Mouse (Mus musculus) heart, embryonic 13.5 days (tissue): Measurements from ENCODE around the gene Mrps23. TPM values are rescaled to one million over a fixed set of nuclear protein-coding genes. Genes with fewer than 3 reads are reported as not detected.
A peak's percentile ranks its signal among the peaks of the same experiment; 100 is the strongest.

Experiments
- ATAC-seq: fragments of 200-750 bp; cut with Nextera tagmentation; 2 replicates; pipeline ENCODE4 v1.8.0; 2017; ENCODE audit warnings: moderate TSS enrichment; ENCODE audit not compliant: insufficient number of reproducible peaks, low FRiP score, low TSS enrichment; ENCODE audit errors: extremely low read depth
- H3K27ac ChIP-seq: fragments of 300-500 bp; sonication (generic); replicated peaks from 2 replicates; pipeline ENCODE4 v1.5.1; 2015; ENCODE audit warnings: moderate library complexity, mild to moderate bottlenecking, inconsistent platforms
- H3K27me3 ChIP-seq: fragments of 300-500 bp; sonication (generic); replicated peaks from 2 replicates; pipeline ENCODE4 v1.6.1; 2015; ENCODE audit warnings: mild to moderate bottlenecking, inconsistent platforms
- H3K36me3 ChIP-seq: fragments of 300-500 bp; sonication (generic); 2 replicates; pipeline ENCODE4 v1.6.1; 2015; ENCODE audit warnings: mild to moderate bottlenecking, inconsistent platforms
- H3K4me1 ChIP-seq: fragments of 300-500 bp; sonication (generic); 2 replicates; pipeline ENCODE4 v1.6.1; 2015; ENCODE audit warnings: inconsistent platforms
- H3K4me2 ChIP-seq: fragments of 300-500 bp; sonication (generic); 2 replicates; pipeline ENCODE4 v1.6.1; 2015; ENCODE audit warnings: inconsistent platforms, mild to moderate bottlenecking, moderate library complexity
- H3K4me3 ChIP-seq: fragments of 300-500 bp; sonication (generic); 2 replicates; pipeline ENCODE4 v1.5.1; 2015; ENCODE audit warnings: moderate library complexity, mild to moderate bottlenecking, inconsistent platforms
- H3K9ac ChIP-seq: fragments of 300-500 bp; sonication (generic); 2 replicates; pipeline ENCODE4 v1.6.1; 2015; ENCODE audit warnings: inconsistent platforms, mild to moderate bottlenecking, moderate library complexity
- H3K9me3 ChIP-seq: fragments of 300-500 bp; sonication (generic); 2 replicates; pipeline ENCODE4 v1.6.1; 2016; ENCODE audit warnings: inconsistent platforms
- WGBS: fragments of 180-500 bp; shearing (Covaris S2); methylation state at CpG from one replicate; pipeline ENCODE4 v1.1.7; 2015; ENCODE audit warnings: mixed read lengths; 5-methylcytosine and 5-hydroxymethylcytosine counted together
- polyA plus RNA-seq: library from polyadenylated mRNA; unstranded; fragments of >200 nt; fragmentation: Nextera tagmentation; extraction: Ambion mirVana; gene quantifications from 2 replicates; pipeline ENCODE4 v1.2.1, GENCODE M21; 2015

Gene Mrps23
- polyA plus RNA-seq, 1 experiment from 2014 or later, result 76.0 TPM

DNA sequence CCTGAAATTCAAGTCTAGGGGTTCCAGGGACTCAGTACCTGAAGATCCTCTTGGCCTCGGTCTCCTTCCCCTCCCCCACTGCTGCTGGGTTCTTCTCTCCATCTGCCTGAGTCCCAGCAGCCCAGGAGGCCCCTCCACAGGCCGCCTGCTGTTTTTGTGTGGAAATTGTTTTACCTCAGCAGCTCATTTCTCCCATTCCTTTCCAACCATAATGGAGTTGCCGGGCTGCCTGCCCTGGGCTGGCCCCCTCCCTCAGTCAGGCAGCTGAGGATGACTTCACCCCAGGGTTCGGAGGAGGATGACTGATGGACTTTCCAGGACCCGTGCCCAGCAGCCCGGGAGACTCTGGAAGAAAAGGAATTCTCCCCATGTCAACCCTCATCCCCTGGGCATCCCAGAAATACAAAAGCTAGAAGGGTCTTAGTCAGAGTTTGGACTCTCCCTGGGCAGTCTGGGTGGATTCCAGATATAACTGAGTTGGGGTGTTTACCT is 23.7 kb upstream of the Mrps23 start:
- 0 out of 2 replicates have a peak overlapping the region, but pooled peaks have one; percentile 0 for H3K4me3 ChIP-seq
- 0 out of 2 replicates have a peak, but pooled peaks have one; percentile 6 for ATAC-seq
- H3K4me1 ChIP-seq, result peaks cover 35% of the 10 kb centered on the region
- 16% methylated on average over 6 of the region's 6 CpGs for WGBS
- no peaks in the 10 kb centered on the region for H3K9me3 ChIP-seq
- H3K4me2 ChIP-seq, result peak overlapping the region; percentile 51
- H3K27me3 ChIP-seq, result no peaks in the 10 kb centered on the region
- H3K36me3 ChIP-seq, result peaks cover 45% of the 10 kb centered on the region
- peak overlapping the region; percentile 74 for H3K9ac ChIP-seq
- H3K27ac ChIP-seq, result peak overlapping the region; percentile 98

DNA sequence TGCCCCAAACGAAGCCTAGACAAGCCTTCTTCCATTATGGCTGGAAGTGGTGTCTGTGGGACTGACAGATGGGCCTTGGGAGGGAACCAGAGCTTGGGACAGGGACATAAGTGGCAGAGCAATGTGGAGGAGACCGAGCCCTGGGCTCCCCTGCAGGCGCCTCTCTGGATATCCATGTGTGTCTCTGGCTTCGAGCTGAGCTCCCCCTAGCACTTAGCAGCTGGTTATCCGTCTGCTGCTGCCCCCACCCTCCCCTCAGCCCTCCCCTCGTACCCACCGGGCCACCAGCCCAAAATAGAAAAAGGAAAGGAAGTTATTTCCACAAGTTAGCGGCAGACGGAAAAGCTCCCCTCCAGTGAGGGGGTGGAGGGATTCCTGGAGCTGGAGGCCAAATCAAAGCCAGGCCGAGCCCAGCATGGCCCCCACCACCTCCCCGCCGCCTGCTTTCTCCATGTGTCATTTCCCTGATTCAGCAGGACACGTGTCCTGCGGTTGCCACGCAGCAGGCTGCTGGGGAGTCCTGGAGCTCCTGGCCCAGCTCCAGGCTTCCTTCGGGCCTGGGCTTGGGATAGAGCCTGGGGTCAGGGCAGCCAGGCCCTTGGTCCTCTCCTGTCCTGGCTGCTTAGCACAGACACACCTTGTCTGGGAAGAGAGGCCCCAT is 23.1 kb upstream of the Mrps23 start:
- Histone ChIP-seq H3K36me3 (peaks cover 47% of the 10 kb centered on the region), H3K4me3 (peak overlapping the region; percentile 0; the same call in 1 of the 2 replicates), H3K4me1 (peaks cover 35% of the 10 kb centered on the region), H3K27ac (peak overlapping the region; percentile 98), H3K9me3 (no peaks in the 10 kb centered on the region), H3K4me2 (peak overlapping the region; percentile 51), H3K9ac (peak overlapping the region; percentile 74), H3K27me3 (no peaks in the 10 kb centered on the region)
- under 1% methylated on average over 16 of the region's 16 CpGs for WGBS
- peak; percentile 76 for ATAC-seq

DNA sequence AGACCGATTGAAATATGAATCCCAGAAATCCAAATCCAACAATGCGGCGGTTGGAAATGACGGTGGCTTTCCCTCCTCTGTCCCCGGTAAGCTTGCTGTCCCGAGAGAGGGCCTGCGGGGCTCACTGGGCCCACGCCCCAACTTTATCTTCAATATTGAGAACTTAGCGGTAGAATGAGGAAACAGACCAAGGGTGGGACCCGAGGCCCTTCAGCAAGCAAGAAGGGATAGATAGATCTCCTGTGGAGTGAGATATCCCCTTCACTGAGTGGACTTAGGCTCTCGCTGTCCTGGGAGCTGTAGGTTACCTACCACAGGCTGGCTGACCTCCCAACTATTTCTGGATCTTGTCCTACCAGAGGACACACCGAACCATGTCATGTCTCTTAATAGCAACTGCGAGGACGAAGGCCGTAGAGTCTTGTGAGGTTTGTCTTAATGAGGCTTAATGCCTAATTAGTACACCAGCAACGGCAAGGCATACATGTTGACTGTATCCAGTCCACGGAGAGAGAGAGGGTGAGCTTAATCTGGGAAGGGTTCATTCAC is 19.5 kb upstream of the Mrps23 start:
- Histone ChIP-seq H3K9me3 (no peaks in the 10 kb centered on the region), H3K4me3 (no peak overlapping the region), H3K27ac (no peak overlapping the region), H3K4me1 (peaks cover 50% of the 10 kb centered on the region), H3K36me3 (peaks cover 31% of the 10 kb centered on the region), H3K27me3 (peaks cover under 1% of the 10 kb centered on the region; the same call in 1 of the 2 replicates), H3K9ac (no peak overlapping the region), H3K4me2 (no peak overlapping the region)
- 82% methylated on average over 17 of the region's 17 CpGs for WGBS
- ATAC-seq, result no peak

DNA sequence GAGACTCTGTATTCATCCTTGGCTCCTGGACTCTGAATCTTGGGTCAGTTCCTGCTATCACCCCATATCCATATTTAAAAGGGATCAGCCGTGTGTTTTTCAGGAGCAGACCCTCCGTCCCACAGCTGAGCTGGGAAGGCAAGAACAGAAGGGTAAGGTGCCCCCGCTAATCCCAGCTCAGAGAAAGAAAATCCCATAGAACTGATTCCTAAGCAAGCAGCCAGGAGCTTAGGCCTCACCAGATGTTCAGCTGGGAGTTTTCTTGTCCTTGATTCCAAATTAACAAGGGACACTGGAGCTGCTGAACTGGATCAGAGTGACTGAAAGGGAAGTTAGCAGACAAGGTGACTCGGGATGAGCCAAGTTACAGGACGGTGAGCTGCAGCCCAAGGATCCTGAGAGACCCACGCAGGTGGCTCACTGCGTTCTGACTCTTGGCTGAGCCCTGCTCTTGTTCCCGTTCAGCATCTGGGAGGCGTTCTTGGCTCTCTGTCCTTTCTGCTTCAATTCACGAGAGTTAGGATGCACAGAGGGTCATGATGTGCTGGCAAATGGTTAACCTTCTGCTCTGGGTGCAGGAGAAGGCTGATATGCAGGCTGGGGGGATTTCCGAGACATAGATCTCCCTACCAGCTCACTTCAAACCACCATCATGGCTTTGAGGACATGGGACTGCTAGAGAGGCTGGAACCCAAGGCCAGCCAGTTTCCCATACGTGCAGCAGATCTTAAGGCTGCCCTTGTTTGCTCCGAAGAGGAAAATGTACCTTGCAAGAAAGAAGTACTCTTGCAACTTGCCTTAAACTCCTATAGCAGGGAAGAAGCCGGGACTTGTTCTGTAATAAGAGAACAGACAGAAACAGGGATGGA is 17.9 kb upstream of the Mrps23 start:
- Histone ChIP-seq H3K27ac (peak overlapping the region; percentile 73; the same call in 1 of the 2 replicates), H3K4me3 (no peak overlapping the region), H3K27me3 (peaks cover 13% of the 10 kb centered on the region), H3K4me2 (no peak overlapping the region), H3K9me3 (no peaks in the 10 kb centered on the region), H3K4me1 (peaks cover 33% of the 10 kb centered on the region), H3K36me3 (peaks cover 31% of the 10 kb centered on the region), H3K9ac (peak overlapping the region; percentile 74)
- 81% methylated on average over 14 of the region's 14 CpGs for WGBS
- no peak for ATAC-seq

DNA sequence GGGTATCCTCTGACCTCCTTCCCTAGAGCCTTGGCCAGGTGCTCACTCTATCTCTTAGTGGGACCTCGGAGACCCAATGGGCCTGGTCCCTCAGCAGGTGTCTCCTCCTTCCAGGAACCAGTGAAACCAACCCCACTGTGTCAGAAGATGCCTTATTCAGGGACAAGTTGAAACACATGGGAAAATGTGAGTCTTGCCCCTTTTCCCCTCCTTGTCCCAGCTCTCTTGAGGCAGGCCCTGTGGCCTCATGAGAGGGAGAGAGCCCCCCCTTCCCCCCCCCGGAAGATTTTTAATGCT is 17.3 kb upstream of the Mrps23 start:
- Histone ChIP-seq H3K27me3 (peaks cover 19% of the 10 kb centered on the region), H3K4me2 (peak overlapping the region; percentile 63), H3K36me3 (peaks cover 31% of the 10 kb centered on the region), H3K27ac (peak overlapping the region; percentile 73), H3K4me3 (no peak overlapping the region), H3K4me1 (peaks cover 28% of the 10 kb centered on the region), H3K9ac (peak overlapping the region; percentile 74), H3K9me3 (no peaks in the 10 kb centered on the region)
- no peak for ATAC-seq
- WGBS, result 34% methylated on average over 2 of the region's 2 CpGs

DNA sequence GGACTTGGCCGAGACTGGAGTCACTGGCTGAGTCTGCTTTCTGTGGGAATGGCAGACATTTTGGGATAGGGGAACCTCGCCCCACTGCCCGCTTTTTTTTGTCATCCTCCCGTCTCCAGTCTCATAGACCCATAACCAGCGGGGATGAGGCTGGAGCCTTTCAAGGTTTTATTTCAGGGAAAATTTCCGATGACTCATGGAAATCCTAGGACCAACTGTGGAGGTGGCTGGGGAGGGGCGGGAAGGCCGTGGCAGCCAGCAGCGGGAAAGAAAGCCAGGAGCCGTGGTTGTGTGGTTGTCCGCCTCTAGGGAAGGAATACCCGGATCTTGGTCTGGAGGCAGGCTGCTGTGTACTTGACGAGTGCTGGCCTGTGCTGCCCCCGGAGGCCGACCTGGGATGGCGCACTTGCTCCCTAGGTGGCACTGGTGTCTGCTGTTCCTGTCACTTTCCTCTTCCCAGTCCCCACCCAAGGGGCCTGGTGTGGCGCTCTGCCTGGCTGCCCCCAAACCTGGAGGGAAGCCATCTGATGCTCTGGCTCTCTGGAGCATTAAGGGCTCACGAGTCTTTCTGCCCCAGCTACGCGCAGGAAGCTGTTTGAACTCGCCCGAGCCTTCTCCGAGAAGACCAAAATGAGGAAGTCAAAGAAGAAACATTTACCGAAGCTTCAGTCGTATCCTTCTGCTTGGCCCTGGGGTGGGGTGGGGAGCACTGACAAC is 16.6 kb upstream of the Mrps23 start:
- peak; percentile 72; the same call in 1 of the 2 replicates for ATAC-seq

DNA sequence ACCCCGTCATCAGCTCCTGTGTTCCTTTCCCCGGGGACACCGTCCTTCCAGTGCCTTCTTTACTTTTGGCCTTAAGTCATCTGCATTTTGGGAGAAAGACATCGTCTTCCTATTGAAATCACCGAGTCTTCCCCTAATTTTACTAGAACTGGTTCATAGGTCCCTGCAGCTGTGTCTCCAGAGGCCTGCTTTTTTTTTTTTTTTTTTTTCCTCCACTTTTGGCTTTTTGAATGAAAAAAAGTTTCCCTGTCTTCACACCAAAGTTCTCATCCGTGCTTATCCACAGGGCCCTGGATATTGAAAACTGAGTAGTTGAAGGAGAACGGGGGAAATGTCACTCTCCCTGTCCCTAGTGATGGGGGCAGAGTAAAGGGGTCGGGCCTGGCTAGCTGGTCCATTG is 16.0 kb upstream of the Mrps23 start:
- Histone ChIP-seq H3K36me3 (peaks cover 21% of the 10 kb centered on the region), H3K9me3 (no peaks in the 10 kb centered on the region), H3K27me3 (peaks cover 32% of the 10 kb centered on the region), H3K9ac (peak overlapping the region; percentile 74; the same call in 1 of the 2 replicates), H3K4me3 (no peak overlapping the region), H3K27ac (no peak overlapping the region), H3K4me1 (peaks cover 32% of the 10 kb centered on the region), H3K4me2 (peak overlapping the region; percentile 63)
- no peak for ATAC-seq
- WGBS, result 49% methylated on average over 8 of the region's 8 CpGs

More for the DNA sequence above, 16.6 kb upstream of the Mrps23 start:
- Histone ChIP-seq H3K27ac (peak overlapping the region; percentile 73), H3K9me3 (no peaks in the 10 kb centered on the region), H3K9ac (peak overlapping the region; percentile 74), H3K4me2 (peak overlapping the region; percentile 63), H3K4me3 (peak overlapping the region; percentile 31), H3K27me3 (peaks cover 26% of the 10 kb centered on the region), H3K4me1 (peaks cover 26% of the 10 kb centered on the region), H3K36me3 (peaks cover 28% of the 10 kb centered on the region)
- WGBS, result 12% methylated on average over 25 of the region's 25 CpGs

DNA sequence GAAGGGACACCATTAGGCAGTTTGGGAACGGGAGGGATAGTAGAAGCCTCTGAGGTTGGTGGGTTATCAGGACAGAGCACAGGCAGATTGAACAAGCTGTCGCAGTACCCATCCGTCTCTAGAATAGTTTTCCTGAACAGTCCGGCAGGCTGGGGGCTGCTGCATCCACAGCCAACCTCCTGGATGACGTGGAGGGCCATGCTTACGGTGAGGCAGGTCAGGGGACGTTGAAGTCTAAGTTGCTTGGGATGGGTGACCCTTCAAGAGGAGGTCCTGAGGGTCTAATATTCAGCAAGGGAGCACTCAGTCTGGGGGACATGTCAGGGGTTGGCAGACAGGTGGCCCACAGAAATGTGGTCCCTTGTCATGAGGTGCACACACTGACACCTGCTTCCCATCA is 15.6 kb upstream of the Mrps23 start:
- peaks cover 36% of the 10 kb centered on the region for H3K4me1 ChIP-seq
- ATAC-seq, result no peak
- WGBS, result 79% methylated on average over 7 of the region's 7 CpGs
- H3K27me3 ChIP-seq, result peaks cover 36% of the 10 kb centered on the region
- H3K36me3 ChIP-seq, result peaks cover 17% of the 10 kb centered on the region
- H3K4me3 ChIP-seq, result no peak overlapping the region
- H3K9me3 ChIP-seq, result no peaks in the 10 kb centered on the region
- H3K27ac ChIP-seq, result no peak overlapping the region
- H3K9ac ChIP-seq, result 0 out of 2 replicates have a peak overlapping the region, but pooled peaks have one; percentile 74
- no peak overlapping the region for H3K4me2 ChIP-seq

DNA sequence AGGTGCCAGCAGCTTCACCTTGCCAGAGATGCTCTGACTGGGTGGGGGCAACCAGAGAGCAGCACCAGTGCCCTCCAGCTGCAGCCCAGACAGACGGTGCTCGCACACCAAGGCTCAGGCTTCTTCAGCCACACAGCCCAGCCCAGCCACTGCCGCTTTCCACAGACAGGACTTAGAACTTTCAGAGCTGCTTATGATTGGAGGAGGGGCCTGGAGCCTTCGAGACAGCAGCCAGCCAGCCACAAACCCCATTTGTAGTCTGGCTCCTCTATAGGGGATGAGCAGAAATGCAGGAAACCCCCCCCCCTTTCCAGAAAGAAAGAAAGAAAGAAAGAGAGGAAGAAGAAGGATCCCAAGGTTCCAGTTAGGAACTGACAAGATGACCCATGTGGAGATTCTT is 11.6 kb upstream of the Mrps23 start:
- no peak for ATAC-seq
- Histone ChIP-seq H3K9me3 (no peaks in the 10 kb centered on the region), H3K4me1 (peaks cover 41% of the 10 kb centered on the region), H3K36me3 (no peaks in the 10 kb centered on the region), H3K4me2 (peak overlapping the region; percentile 69), H3K27me3 (peaks cover 50% of the 10 kb centered on the region), H3K9ac (0 out of 2 replicates have a peak overlapping the region, but pooled peaks have one; percentile 37), H3K27ac (no peak overlapping the region), H3K4me3 (peak overlapping the region; percentile 38)
- WGBS, result 16% methylated on average over 4 of the region's 4 CpGs

DNA sequence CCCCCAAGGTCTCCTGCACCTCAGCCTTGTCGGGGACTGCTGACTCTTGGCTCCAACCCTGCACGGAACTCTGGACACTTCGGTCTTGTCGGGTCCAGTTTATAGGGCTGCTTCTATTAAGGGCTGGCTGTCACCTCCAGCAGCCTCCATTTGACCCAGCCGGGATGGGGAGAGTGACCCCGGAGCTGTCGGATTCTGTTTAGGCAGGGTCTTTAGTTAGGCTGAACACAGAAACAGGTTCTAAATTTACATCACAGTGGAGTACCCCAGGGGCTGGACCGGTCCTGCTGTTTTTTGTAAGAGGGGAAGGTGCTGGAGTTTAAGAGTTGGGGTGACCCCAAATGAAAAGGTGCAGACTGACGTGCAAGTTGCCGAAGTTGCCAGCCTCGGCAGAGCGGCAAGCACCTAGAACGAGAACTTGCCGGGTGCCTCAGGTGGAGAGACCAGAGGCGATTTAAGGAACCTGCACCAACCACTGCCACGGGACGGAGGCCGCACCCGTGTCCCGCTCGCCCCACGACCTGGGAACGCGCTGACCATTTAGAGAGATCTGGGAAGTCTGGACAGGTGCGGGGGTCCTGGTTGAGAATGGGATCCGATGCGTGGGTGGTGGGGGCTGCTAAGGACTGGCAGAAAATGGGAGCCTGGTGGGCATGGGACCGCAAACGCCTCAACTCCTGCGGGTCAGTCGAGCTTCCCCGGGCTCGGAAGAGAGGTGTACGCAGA is 10.9 kb upstream of the Mrps23 start:
- Histone ChIP-seq H3K4me1 (peaks cover 40% of the 10 kb centered on the region), H3K4me3 (peak overlapping the region; percentile 38), H3K9me3 (no peaks in the 10 kb centered on the region), H3K27me3 (peaks cover 50% of the 10 kb centered on the region), H3K9ac (peak overlapping the region; percentile 76), H3K36me3 (no peaks in the 10 kb centered on the region), H3K4me2 (peak overlapping the region; percentile 69), H3K27ac (no peak overlapping the region)
- 5% methylated on average over 34 of the region's 34 CpGs for WGBS
- no peak for ATAC-seq
